Mouse (Mus musculus) induced T-regulatory cell, adult 2 months (primary cell): ENCODE results near the gene Nub1.

Source experiments
- DNase-seq: peaks from one replicate; pipeline ENCODE4 v3.0.0-alpha.2; 2012; ENCODE audit warnings: low read depth

Gene Nub1

DNA sequence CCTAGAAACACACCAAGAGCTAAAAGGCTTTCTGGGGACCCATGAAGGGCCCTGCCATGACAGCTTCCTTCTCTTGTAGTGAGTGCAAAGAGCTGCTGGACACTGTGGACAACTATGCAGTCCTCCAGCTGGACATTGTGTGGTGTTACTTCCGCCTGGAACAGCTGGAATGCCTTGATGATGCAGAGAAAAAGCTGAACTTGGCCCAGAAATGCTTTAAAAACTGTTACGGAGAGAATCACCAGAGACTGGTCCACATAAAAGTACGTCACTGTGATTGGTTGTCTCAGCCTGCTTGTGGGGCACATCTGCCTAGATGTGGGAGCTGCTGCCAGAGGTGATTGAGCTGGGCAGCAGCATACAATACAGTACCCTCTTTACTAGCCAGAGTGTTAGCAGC, 15.9 kb downstream of the Nub1 start:
- DNase-seq: no peak

DNA sequence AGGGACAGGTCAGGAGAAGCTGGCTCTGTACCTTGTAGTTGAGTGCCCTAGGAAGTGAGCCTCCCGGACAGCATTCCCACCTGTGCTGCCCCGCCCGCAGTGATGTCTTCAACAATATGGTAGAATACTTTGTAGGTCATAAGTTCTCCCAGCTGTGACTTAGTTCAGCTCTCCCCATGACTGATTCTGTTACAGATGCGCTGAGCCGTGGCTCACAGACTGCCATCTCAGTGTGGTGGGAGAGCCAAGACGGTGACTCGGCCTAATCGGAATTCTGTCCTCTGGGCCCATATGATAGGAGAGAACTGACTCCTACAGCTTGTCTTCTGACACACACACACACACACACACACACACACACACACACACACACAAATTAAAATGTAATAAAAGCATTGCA, 19.3 kb downstream of the Nub1 start:
- no peak for DNase-seq

GRCm38 (mm10) chr5:24709962-24710361, 24.6 kb downstream of the Nub1 start:
- no peak for DNase-seq

- DNase-seq: no peak
These were observed 26.3 kb downstream of the Nub1 start for GRCm38 (mm10) chr5:24711615-24712014.

- no peak for DNase-seq
These were observed 27.9 kb downstream of the Nub1 start for GRCm38 (mm10) chr5:24713199-24713598.

- no peak for DNase-seq
These were observed 28.7 kb downstream of the Nub1 start for GRCm38 (mm10) chr5:24713987-24714386.

GRCm38 (mm10) chr5:24718076-24718475, 32.7 kb downstream of the Nub1 start:
- no peak for DNase-seq

- DNase-seq: no peak
These were observed 34.5 kb downstream of the Nub1 start for GRCm38 (mm10) chr5:24719852-24720251.

GRCm38 (mm10) chr5:24723527-24724269, 38.4 kb downstream of the Nub1 start:
- DNase-seq: no peak

DNA sequence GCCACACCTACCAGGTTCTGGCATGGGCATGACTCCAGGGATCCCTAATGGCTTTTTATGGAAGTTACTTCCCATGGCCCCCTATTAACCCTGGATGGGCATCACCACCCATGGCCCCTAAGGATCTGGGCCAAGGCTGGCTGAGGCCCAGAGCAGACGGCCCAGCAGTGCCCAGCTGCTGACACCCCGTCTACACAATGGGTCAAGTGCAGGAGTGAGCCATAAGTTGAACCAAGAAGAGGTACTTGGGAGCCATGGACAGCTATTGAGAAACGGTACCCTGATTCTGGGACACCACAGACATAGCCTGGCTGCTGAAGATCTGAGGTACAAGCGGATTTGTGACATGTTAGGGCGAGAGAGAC, 38.9 kb downstream of the Nub1 start:
- no peak for DNase-seq

GRCm38 (mm10) chr5:24724805-24725204, 39.5 kb downstream of the Nub1 start:
- no peak for DNase-seq

DNA sequence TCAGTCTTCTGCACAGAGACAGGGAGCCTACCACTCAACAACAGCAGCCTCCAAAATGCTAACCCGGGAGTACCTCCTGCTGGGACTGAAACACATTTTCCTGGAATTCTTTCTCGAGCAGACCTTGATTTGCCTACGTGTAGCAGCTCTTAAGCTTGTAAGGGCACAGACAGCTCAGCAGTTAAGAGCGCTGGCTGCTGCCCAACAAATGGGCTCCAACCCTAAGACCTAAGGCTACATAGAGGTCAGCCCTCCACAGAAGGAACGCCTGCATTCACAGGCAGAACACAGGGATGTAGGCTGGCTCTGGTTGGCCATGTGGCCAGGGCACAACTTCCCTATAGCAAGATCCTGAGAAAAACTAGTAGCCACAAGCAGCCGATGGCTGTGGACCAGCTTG, 40.6 kb downstream of the Nub1 start:
- no peak for DNase-seq

- no peak for DNase-seq
These were observed 41.8 kb downstream of the Nub1 start for GRCm38 (mm10) chr5:24726901-24727836.

DNA sequence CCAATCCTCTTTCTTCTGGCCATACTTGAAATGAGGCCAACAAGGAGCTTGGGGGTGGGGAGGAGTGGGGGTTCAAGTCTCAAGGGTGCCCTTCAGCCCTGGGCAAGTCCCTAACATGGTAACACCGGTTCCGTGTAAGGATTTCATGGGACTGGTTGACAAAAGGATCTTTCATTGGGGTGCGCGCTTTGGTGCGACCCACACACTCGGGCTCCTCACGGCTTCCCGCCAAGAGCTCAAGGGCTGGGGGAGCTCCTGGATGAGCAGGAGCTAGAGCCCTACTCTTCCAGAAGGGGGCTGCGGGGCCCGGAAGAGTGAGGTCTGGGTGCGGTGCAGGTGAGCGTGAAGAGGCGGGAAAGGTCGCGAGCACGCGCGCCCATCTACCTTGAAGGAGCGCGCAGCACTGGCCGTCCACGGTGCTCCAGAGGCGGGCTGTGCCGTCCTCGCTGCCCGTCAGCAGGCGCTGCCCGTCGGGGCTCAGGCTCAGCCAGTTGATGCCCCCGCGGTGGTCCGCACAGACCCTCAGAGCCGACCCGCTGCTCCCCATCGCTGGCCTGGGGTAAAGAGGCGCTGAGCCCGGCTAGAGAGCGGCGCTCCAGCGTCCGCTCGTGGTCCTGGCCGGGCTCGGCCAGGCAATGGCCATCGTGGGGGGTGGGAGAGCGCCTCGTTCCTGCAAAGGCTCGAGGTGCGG, 44.6 kb downstream of the Nub1 start:
- no peak for DNase-seq

GRCm38 (mm10) chr5:24730488-24730871, 45.1 kb downstream of the Nub1 start, which contains the start of gene Wdr86:
TSS of gene Wdr86 (minus strand) at chr5:24730727.
- no peak for DNase-seq

DNA sequence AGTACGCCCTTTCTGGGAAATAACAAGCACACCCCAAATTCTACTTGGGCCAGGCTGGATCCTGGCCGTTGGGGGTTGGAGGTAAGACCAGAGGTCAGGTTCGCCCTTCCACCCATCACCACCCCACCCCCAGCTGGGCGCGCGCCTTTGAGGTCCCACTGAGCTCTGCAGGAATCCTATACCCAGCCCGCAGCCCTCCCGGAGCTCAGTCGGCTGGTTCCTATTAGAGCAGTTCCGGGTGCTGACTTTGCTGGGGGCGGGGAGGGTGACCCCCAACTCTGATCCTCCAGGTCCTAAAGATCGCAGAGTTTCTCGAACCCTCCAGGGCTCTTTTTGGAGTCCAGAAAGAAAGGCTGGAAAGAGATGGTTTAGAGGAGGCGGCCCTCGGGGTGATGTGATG, 45.7 kb downstream of the Nub1 start:
- no peak for DNase-seq

DNA sequence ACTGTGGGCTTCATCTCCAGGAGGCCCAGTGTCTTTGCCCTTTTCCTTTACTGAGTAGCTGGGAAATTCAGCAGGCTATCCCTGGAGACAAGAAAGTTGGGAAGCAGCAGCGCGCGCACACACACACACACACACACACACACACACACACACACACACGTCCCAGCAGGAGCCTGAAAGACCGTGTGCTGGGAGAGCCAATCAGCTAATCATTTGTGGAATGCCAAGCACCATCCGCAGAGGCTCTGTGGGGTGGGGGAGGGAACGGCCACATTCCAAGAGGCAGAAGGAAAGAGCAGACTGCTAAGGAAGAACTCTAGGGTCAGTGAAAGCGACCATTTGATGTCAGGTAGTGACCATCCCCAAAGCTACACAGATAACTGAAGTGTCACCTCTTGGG, 47.8 kb downstream of the Nub1 start:
- DNase-seq: no peak

DNA sequence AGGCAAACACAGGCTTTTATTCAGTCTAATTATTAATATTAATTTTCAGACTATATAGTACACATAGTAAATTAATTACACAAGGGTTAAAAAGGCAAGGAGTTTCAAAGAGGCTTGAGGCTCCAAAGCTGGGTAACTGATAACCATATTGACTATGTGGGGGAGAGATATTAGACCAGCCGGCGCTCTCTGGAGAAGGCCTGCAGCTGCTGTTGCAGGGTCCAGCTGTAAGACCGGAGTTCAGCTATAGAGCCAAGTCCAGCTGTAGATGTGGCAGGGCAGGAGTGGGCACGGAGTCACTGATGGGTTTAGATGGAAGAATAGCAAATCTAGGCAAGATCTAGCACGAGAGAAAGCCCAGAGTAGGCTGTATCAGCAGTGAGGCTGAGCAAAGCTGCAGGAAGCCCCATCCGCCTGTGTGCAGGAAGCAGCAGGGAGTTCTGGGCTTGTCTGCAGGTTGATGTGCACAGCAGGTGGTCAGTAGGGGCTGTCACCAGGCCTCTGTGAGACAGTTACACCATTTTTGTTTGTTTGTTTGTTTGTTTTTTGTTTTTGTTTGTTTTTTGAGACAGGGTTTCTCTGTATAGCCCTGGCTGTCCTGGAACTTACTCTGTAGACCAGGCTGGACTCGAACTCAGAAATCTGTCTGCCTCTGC, 48.6 kb downstream of the Nub1 start:
- no peak for DNase-seq

GRCm38 (mm10) chr5:24737595-24737994, 52.3 kb downstream of the Nub1 start:
- DNase-seq: no peak

DNA sequence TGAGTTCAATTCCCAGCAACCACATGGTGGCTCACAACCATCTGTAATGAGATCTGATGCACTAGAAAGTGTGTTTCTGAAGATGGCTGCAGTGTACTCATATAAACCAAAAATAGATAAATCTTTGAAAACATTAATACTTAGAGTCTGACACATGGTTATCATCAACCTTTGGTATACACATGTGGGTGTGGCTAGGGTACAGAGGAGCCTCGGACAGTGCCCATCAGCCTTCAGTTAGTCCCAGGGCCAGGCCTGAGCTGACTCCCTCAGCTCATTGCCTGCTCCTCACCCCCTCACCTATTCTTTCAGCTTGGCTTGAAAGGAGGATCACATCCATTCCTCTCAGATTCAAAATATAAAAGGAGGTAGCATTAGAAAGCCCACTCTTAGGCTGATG, 53.2 kb downstream of the Nub1 start:
- DNase-seq: no peak

DNA sequence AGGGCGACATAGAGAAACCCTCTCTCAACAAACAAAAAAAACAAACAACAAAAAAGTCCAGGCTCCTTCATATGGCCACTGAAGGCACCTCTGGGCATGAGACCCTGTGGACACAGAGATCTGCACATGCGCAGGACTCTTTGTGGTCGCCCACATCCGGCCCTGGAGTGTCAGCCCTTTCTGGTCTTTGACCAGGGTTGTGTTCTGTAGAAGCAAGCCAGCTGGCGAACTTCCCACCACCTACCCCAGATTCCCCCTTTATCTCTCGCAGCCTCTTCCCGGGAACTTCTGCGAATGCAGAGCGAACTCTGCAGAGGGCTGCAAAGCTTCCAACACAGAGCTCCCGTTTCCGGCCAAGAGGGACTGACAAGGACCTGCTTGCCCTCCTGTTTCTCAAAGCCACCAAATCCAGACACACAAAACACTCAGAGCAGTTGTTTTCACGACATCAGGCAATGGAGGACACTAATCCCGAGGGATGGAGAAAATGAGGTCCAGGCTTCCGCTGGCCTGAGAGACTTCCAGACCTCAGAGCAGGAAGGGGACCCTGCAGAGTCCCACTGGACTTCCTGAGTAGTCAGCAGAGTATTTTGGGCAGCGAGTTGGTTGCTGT, 53.9 kb downstream of the Nub1 start:
- DNase-seq: peak; percentile 61
